Mouse (Mus musculus) CD4-positive naive resting alpha-beta T cell, adult 57 days (primary cell): ENCODE results near the gene Zbtb17. TPM values are rescaled to one million over a fixed set of nuclear protein-coding genes. Genes with fewer than 3 reads are reported as not detected.

ENCODE experiments used
- total RNA-seq: library from RNA; stranded (reverse); gene quantifications from one replicate; pipeline ENCODE4 v1.2.4, GENCODE M21; 2023

Gene Zbtb17
- 41.5 TPM for total RNA-seq

GRCm38 (mm10) chr4:141444451-141445327, at the start of gene Zbtb17:
Gene Zbtb17 (plus strand): TSS chr4:141444654.

GRCm38 (mm10) chr4:141398545-141398944, 45.9 kb upstream of the Zbtb17 start, which contains the start of gene Clcnka:
Gene Clcnka (minus strand): TSS chr4:141398724.

GRCm38 (mm10) chr4:141415924-141416323, 28.5 kb upstream of the Zbtb17 start, which contains the start of gene Clcnkb:
Gene Clcnkb (minus strand): TSS chr4:141416014.

GRCm38 (mm10) chr4:141420192-141420829, 24.1 kb upstream of the Zbtb17 start, which contains the start of gene Hspb7:
Gene Hspb7 (plus strand): TSS chr4:141420779.

GRCm38 (mm10) chr4:141435974-141436373, 8.5 kb upstream of the Zbtb17 start, which contains the start of gene Srarp:
Gene Srarp (minus strand): TSS chr4:141436105.

Other genes with a start within 250 kb of the Zbtb17 start
- 2.5 TPM for gene Rsg1, start 230.7 kb upstream of the Zbtb17 start, total RNA-seq
- gene Arhgef19, start 205.2 kb upstream of the Zbtb17 start, total RNA-seq = not detected
- 0.89 TPM for gene Epha2, start 143.4 kb upstream of the Zbtb17 start, total RNA-seq
- gene Fam131c, start 76.4 kb upstream of the Zbtb17 start, total RNA-seq = not detected
- gene Clcnka, start 45.9 kb upstream of the Zbtb17 start, total RNA-seq = not detected
- gene Clcnkb, start 28.6 kb upstream of the Zbtb17 start, total RNA-seq = not detected
- gene Hspb7, start 23.9 kb upstream of the Zbtb17 start, total RNA-seq = not detected
- gene Srarp, start 8.5 kb upstream of the Zbtb17 start, total RNA-seq = not detected
- gene Spen, start 93.9 kb downstream of the Zbtb17 start, total RNA-seq = 57.6 TPM
- not detected for gene Fblim1, start 161.4 kb downstream of the Zbtb17 start, total RNA-seq
- not detected for gene Tmem82, start 174.0 kb downstream of the Zbtb17 start, total RNA-seq
- not detected for gene Slc25a34, start 179.2 kb downstream of the Zbtb17 start, total RNA-seq
- gene Plekhm2, start 220.2 kb downstream of the Zbtb17 start, total RNA-seq = 36.7 TPM
- 7.3 TPM for gene Rsc1a1, start 240.9 kb downstream of the Zbtb17 start, total RNA-seq